Mouse (Mus musculus) CH12.LX (cell line): ENCODE measurements around the gene Adamtsl1. TPM values are rescaled to one million over a fixed set of nuclear protein-coding genes. Genes with fewer than 3 reads are reported as not detected.

Experiments used
- DNase-seq: peaks from one replicate; pipeline ENCODE4 v3.0.0-alpha.2; 2013; ENCODE audit errors: extremely low read depth
- H3K27ac ChIP-seq: 2 replicates; pipeline ENCODE4 v1.5.1; 2012; ENCODE audit warnings: low read depth, mild to moderate bottlenecking, control low read depth, moderate library complexity; ENCODE audit not compliant: insufficient read depth
- H3K27me3 ChIP-seq: replicated peaks from 2 replicates; pipeline ENCODE3; 2012; ENCODE audit warnings: inconsistent platforms
- H3K36me3 ChIP-seq, 2 experiments: replicated peaks in 1 of 2; 2 replicates each; pipeline versions ENCODE3 to v1.6.1; 2012; ENCODE audit warnings: inconsistent platforms in 1 of 2, low read length in 1 of 2, mild to moderate bottlenecking in 1 of 2, mixed read lengths in 1 of 2, moderate library complexity in 1 of 2; ENCODE audit not compliant: control insufficient read depth in 1 of 2, insufficient read depth in 1 of 2
- H3K4me1 ChIP-seq, 2 experiments: 2 replicates each; pipeline ENCODE4 v1.6.1; 2012; ENCODE audit warnings: inconsistent platforms in 1 of 2, moderate library complexity in 1 of 2; ENCODE audit not compliant: insufficient read depth in 2 of 2, control insufficient read depth in 1 of 2
- H3K4me2 ChIP-seq: 2 replicates; pipeline ENCODE4 v1.6.1; 2012; ENCODE audit warnings: low read depth, mild to moderate bottlenecking, control low read depth; ENCODE audit not compliant: poor library complexity, insufficient read depth, severe bottlenecking
- H3K4me3 ChIP-seq, 3 experiments: fragments of 150-350 bp in 1 of 3; sonication (generic) in 1 of 3; replicated peaks in 1 of 3; 2 replicates each; pipeline versions ENCODE3 to v1.5.1; 2011 to 2012; ENCODE audit warnings: low read depth in 2 of 3, low read length in 2 of 3, mild to moderate bottlenecking in 2 of 3, moderate library complexity in 2 of 3, control low read depth in 1 of 3, improper control_type of control experiment in 1 of 3, inconsistent platforms in 1 of 3, mixed read lengths in 1 of 3; ENCODE audit not compliant: poor library complexity in 1 of 3
- H3K79me2 ChIP-seq: replicated peaks from 2 replicates; pipeline ENCODE4 v1.6.1; 2012; ENCODE audit warnings: mild to moderate bottlenecking, moderate library complexity; ENCODE audit not compliant: control insufficient read depth, poor library complexity, insufficient read depth, severe bottlenecking; ENCODE audit errors: extremely low read depth
- H3K9ac ChIP-seq: 2 replicates; pipeline ENCODE4 v1.6.1; 2012; ENCODE audit warnings: low read depth, mild to moderate bottlenecking, control low read depth, moderate library complexity; ENCODE audit not compliant: insufficient read depth
- H3K9me3 ChIP-seq: replicated peaks from 2 replicates; pipeline ENCODE3; 2012; ENCODE audit warnings: low read length, inconsistent platforms, mixed read lengths
- BHLHE40 ChIP-seq: IDR thresholded peaks from 2 replicates; pipeline ENCODE4 v1.6.1; 2011; ENCODE audit warnings: mild to moderate bottlenecking, low read depth, low read length, improper control_type of control experiment
- EP300 ChIP-seq: IDR thresholded peaks from 2 replicates; pipeline ENCODE4 v1.6.1; 2011; ENCODE audit warnings: low read length, improper control_type of control experiment
- GABPA ChIP-seq: IDR thresholded peaks from 2 replicates; pipeline ENCODE4 v1.6.1; 2012; ENCODE audit warnings: low read depth, low read length, improper control_type of control experiment, inconsistent platforms; ENCODE audit not compliant: insufficient replicate concordance
- HCFC1 ChIP-seq: IDR thresholded peaks from 2 replicates; pipeline ENCODE4 v1.6.1; 2012; ENCODE audit warnings: low read depth, mild to moderate bottlenecking, inconsistent platforms, low read length, improper control_type of control experiment
- IRF4 ChIP-seq: IDR thresholded peaks from 2 replicates; pipeline ENCODE4 v1.6.1; 2014; ENCODE audit warnings: low read depth, mild to moderate bottlenecking, inconsistent platforms, low read length, improper control_type of control experiment
- JUN ChIP-seq: IDR thresholded peaks from 2 replicates; pipeline ENCODE4 v1.6.1; 2011; ENCODE audit warnings: low read depth, mild to moderate bottlenecking, low read length, improper control_type of control experiment, moderate library complexity; ENCODE audit not compliant: insufficient read depth
- KAT2A ChIP-seq: IDR thresholded peaks from 2 replicates; pipeline ENCODE4 v1.6.1; 2012; ENCODE audit warnings: low read length, improper control_type of control experiment, inconsistent platforms; ENCODE audit not compliant: insufficient replicate concordance
- MAFK ChIP-seq: IDR thresholded peaks from 2 replicates; pipeline ENCODE4 v1.6.1; 2011; ENCODE audit warnings: low read length, improper control_type of control experiment; ENCODE audit not compliant: insufficient replicate concordance
- MEF2A ChIP-seq: IDR thresholded peaks from 2 replicates; pipeline ENCODE4 v1.6.1; 2014; ENCODE audit warnings: low read depth, mild to moderate bottlenecking, inconsistent platforms, low read length, improper control_type of control experiment, borderline replicate concordance
- MYC ChIP-seq: IDR thresholded peaks from 2 replicates; pipeline ENCODE4 v1.6.1; 2011; ENCODE audit warnings: low read depth, mild to moderate bottlenecking, improper control_type of control experiment, low read length
- NELFE ChIP-seq: IDR thresholded peaks from 2 replicates; pipeline ENCODE4 v1.6.1; 2011; ENCODE audit warnings: low read depth, low read length, improper control_type of control experiment
- NRF1 ChIP-seq: IDR thresholded peaks from 2 replicates; pipeline ENCODE4 v1.6.1; 2014; ENCODE audit warnings: low read depth, mild to moderate bottlenecking, inconsistent platforms, low read length, improper control_type of control experiment, moderate library complexity
- PAX5 ChIP-seq: IDR thresholded peaks from 2 replicates; pipeline ENCODE4 v1.6.1; 2012; ENCODE audit warnings: low read length, inconsistent platforms, mixed read lengths
- POLR2A ChIP-seq: IDR thresholded peaks from 2 replicates; pipeline ENCODE4 v1.6.1; 2011; ENCODE audit warnings: low read depth, mild to moderate bottlenecking, improper control_type of control experiment, low read length
- POLR2AphosphoS2 ChIP-seq: IDR thresholded peaks from 2 replicates; pipeline ENCODE4 v1.6.1; 2011; ENCODE audit warnings: low read depth, low read length, improper control_type of control experiment
- RAD21 ChIP-seq: IDR thresholded peaks from 2 replicates; pipeline ENCODE4 v1.6.1; 2011; ENCODE audit warnings: low read depth, mild to moderate bottlenecking, low read length, improper control_type of control experiment, moderate library complexity
- SIN3A ChIP-seq: IDR thresholded peaks from 2 replicates; pipeline ENCODE4 v1.6.1; 2012; ENCODE audit warnings: low read length, improper control_type of control experiment, inconsistent platforms
- SMC3 ChIP-seq: IDR thresholded peaks from 2 replicates; pipeline ENCODE4 v1.6.1; 2011; ENCODE audit warnings: low read depth, low read length, improper control_type of control experiment
- TBP ChIP-seq: conservative IDR thresholded peaks from 2 replicates; pipeline ENCODE4 v1.6.1; 2011; ENCODE audit warnings: low read depth, low read length, improper control_type of control experiment
- TCF12 ChIP-seq: IDR thresholded peaks from 2 replicates; pipeline ENCODE4 v1.6.1; 2014; ENCODE audit warnings: low read depth, mild to moderate bottlenecking, inconsistent platforms, low read length, improper control_type of control experiment
- UBTF ChIP-seq: IDR thresholded peaks from 2 replicates; pipeline ENCODE4 v1.6.1; 2012; ENCODE audit warnings: low read depth, mild to moderate bottlenecking, inconsistent platforms, low read length, improper control_type of control experiment, moderate library complexity
- USF1 ChIP-seq: IDR thresholded peaks from 2 replicates; pipeline ENCODE4 v1.6.1; 2014; ENCODE audit warnings: low read depth, mild to moderate bottlenecking, inconsistent platforms, low read length, improper control_type of control experiment
- USF2 ChIP-seq: conservative IDR thresholded peaks from 2 replicates; pipeline ENCODE4 v1.6.1; 2011; ENCODE audit warnings: low read depth, low read length, improper control_type of control experiment
- ZMIZ1 ChIP-seq: IDR thresholded peaks from 2 replicates; pipeline ENCODE4 v1.6.1; 2012; ENCODE audit warnings: low read depth, mild to moderate bottlenecking, inconsistent platforms, low read length, improper control_type of control experiment
- dilution Hi-C: fragments of 300-500 bp; cut with MboI; formaldehyde crosslinking; loops from 2 replicates; pipeline ENCODE4 v1.14.3; 2020; ENCODE audit warnings: low sequenced_read_pairs; ENCODE audit not compliant: extremely low pct_unique_long_range_greater_than_20kb, extremely low pct_ligation_motif_present
- in situ Hi-C: fragments of 300-500 bp; cut with MboI; formaldehyde crosslinking; loops from 3 replicates; pipeline ENCODE4 v1.14.3; 2019; ENCODE audit warnings: low sequenced_read_pairs, low pct_ligation_motif_present, low pct_unique_long_range_greater_than_20kb, mixed read lengths
- polyA plus RNA-seq: library from polyadenylated mRNA; unstranded; fragments of >175 nt; gene quantifications from 2 replicates; pipeline ENCODE4 v1.2.1, GENCODE M21; 2012; ENCODE audit warnings: low read depth; ENCODE audit not compliant: insufficient read length
- total RNA-seq, 2 experiments: library from RNA; depleted of rRNA; stranded (reverse); fragments of 300-350 nt in 1 of 2; fragments of >200 nt in 1 of 2; gene quantifications; 2 replicates each; pipeline ENCODE4 v1.2.3; 2012 to 2014

The Adamtsl1 gene
- total and polyA plus RNA-seq, 3 experiments: not detected

GRCm38 (mm10) chr4:86227096-86227495, 713.1 kb downstream of the Adamtsl1 start:
- no peak for DNase-seq
- H3K27me3 ChIP-seq: no peaks in the 10 kb centered on the region
- H3K4me1 ChIP-seq: no peaks in the 10 kb centered on the region
- no peak overlapping the region for H3K4me2 ChIP-seq
- TF ChIP-seq TCF12 (no peak), MYC (no peak), SMC3 (no peak), RAD21 (no peak), HCFC1 (no peak)
- dilution Hi-C loops: no loop called here
- H3K79me2 ChIP-seq: no peaks in the 10 kb centered on the region
- no peaks in the 10 kb centered on the region for H3K36me3 ChIP-seq
- no peak overlapping the region for H3K4me3 ChIP-seq
- H3K9me3 ChIP-seq: no peaks in the 10 kb centered on the region
- H3K27ac ChIP-seq: no peak overlapping the region
- in situ Hi-C loops: no loop called here
- H3K9ac ChIP-seq: no peak overlapping the region

DNA sequence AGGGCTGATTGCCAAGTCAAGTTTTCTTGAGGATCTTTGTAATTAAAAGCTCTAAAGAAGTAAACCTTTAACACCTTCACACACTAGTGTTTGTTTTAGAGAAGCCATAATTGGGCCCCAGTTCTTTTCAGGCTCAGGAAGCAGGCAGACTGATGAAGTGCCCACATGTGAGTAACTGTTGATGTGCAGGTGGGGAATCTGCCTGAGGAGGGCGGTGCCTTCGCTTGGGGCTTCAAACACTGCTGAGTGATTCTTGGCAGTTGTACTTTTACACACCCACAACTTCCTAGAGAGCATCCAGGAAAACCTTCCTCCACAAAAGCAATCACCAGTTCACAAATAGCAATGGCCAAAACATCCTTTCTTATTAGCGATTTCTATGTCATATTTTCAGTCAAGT, 719.2 kb downstream of the Adamtsl1 start:
- H3K4me3 ChIP-seq: no peak overlapping the region
- dilution Hi-C loops: no loop called here

DNA sequence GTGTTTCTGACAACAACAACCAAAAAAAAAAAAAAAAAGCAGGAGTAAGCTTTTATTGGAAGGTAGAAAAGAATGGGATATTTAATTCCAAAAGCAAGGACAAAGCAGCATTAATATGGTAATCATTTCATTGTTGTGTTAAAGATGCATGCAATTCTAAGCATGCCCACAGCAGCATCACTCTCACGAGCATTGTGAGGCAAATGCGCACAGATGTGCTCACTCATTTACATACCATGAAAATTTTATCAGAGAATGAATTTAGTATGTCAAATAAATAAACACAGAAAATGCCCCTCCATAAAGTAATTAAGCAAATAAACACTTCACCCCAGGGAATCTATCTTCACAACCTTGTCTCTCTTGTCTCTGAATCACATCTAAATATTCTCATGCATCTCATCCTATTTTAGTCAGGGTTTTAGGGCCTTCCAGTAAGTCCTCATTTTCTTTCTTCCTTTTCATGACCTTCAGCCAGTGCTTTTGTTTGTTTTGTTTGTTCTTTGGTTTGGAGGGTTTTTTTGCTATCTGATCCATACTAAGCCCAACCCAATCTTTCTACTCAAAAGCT, 728.0 kb downstream of the Adamtsl1 start:
- Histone ChIP-seq H3K4me2 (no peak overlapping the region), H3K27me3 (no peaks in the 10 kb centered on the region), H3K9me3 (no peaks in the 10 kb centered on the region), H3K4me1 (no peaks in the 10 kb centered on the region), H3K79me2 (no peaks in the 10 kb centered on the region), H3K36me3 (no peaks in the 10 kb centered on the region), H3K4me3 (no peak overlapping the region), H3K27ac (no peak overlapping the region), H3K9ac (no peak overlapping the region)
- dilution Hi-C loops (no loop called here), in situ Hi-C loops (no loop called here)
- TF ChIP-seq SIN3A (no peak), PAX5 (no peak), MAFK (no peak), KAT2A (no peak), TBP (no peak), JUN (no peak), EP300 (no peak), MEF2A (no peak), POLR2A (no peak), NRF1 (no peak), USF1 (no peak), GABPA (no peak), USF2 (no peak), UBTF (no peak), ZMIZ1 (no peak)
- DNase-seq: no peak

More for the DNA sequence above, 719.2 kb downstream of the Adamtsl1 start:
- DNase-seq: no peak
- Histone ChIP-seq H3K79me2 (no peaks in the 10 kb centered on the region), H3K36me3 (no peaks in the 10 kb centered on the region), H3K4me1 (no peaks in the 10 kb centered on the region), H3K9ac (no peak overlapping the region), H3K4me2 (no peak overlapping the region), H3K9me3 (no peaks in the 10 kb centered on the region), H3K27me3 (no peaks in the 10 kb centered on the region), H3K27ac (no peak overlapping the region)
- no peak for TF ChIP-seq IRF4
- no peak for TF ChIP-seq TBP
- no peak for TF ChIP-seq UBTF
- no peak for TF ChIP-seq BHLHE40
- no peak for TF ChIP-seq NELFE
- TF ChIP-seq HCFC1: no peak
- no peak for TF ChIP-seq USF1
- TF ChIP-seq USF2: no peak
- TF ChIP-seq MAFK: no peak
- TF ChIP-seq EP300: no peak
- no peak for TF ChIP-seq SIN3A
- TF ChIP-seq POLR2A: no peak
- no peak for TF ChIP-seq MYC
- no peak for TF ChIP-seq PAX5
- TF ChIP-seq NRF1: no peak
- TF ChIP-seq POLR2AphosphoS2: no peak
- in situ Hi-C loops: no loop called here
